Mouse (Mus musculus) ES-E14 (cell line): ENCODE measurements at regions not wholly inside any gene's neighbourhood (a gene's known extent, or its start where the extent isn't known, plus 50 kb on each side); places are given as distances from the start of the nearest gene placed in this dataset.
"Not testable (repeated sequence)": the region's sequence is repeated elsewhere in the genome, so short reads cannot be mapped to it uniquely, and the experiment has no call there.

Experiments used
- CHD2 ChIP-seq: IDR thresholded peaks from 2 replicates; pipeline ENCODE4 v1.6.1; 2014; ENCODE audit warnings: mild to moderate bottlenecking, low read depth, low read length, inconsistent platforms
- HCFC1 ChIP-seq: IDR thresholded peaks from 2 replicates; pipeline ENCODE4 v1.6.1; 2012; ENCODE audit warnings: low read length, inconsistent platforms, borderline replicate concordance; ENCODE audit not compliant: insufficient read depth
- ZC3H11A ChIP-seq: IDR thresholded peaks from 2 replicates; pipeline ENCODE4 v1.6.1; 2012; ENCODE audit warnings: low read depth, mild to moderate bottlenecking, inconsistent platforms, low read length, borderline replicate concordance
- ZNF384 ChIP-seq: IDR thresholded peaks from 2 replicates; pipeline ENCODE4 v1.6.1; 2012; ENCODE audit warnings: low read depth, low read length, inconsistent platforms

DNA sequence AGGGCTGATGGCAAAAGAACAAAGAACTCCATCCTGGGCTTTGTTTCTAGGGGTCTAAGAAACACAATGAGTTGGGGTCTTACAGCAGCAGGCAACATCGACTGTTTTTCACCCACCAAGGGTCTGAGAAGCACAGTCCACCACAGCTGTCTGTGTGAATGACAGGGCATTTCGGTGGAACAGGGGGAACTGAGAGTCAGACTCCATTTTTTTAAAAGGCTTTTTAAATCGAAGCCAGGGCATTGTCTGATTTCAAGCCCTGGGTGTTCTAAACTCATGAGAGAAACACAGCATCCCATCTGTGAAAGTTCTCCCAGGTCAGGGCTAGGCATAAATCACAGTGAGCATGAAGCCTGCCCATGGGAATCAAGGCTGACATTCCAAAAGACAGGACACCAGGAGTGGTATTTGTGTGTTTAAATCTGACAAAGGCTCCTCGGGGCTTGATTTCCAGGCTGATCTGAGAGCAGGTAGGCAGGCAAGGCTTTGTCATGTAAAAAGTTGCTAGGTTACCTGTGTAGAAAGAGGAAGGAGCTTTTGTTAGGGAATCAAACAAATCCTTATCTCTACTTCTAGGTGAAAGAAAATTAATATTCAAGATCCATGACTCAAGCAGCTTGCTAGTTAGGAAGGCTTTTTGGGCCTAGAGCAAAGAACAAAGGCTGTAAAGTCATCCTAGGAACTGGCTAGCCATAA lies 184.8 kb upstream of the Gm10324 start:
- not testable (repeated sequence) for TF ChIP-seq ZC3H11A, CHD2, ZNF384, HCFC1
